Mouse (Mus musculus): Measurements from ENCODE around the gene Bicc1. TPM values are rescaled to one million over a fixed set of nuclear protein-coding genes. Genes with fewer than 3 reads are reported as not detected.

Gene Bicc1
- polyA plus RNA-seq, 1 experiment: 2.1 TPM

GRCm38 (mm10) chr10:71127951-71128331 is 31.6 kb downstream of the Bicc1 start:
- DNase-seq (ENCODE audit: low read depth, low spot score): no peak
- 36% methylated on average over 8 of the region's 8 CpGs for WGBS

GRCm38 (mm10) chr10:71127278-71127950 is 32.1 kb downstream of the Bicc1 start:
- WGBS: 35% methylated on average over 13 of the region's 13 CpGs
- no peak for DNase-seq (ENCODE audit: low read depth, low spot score)

GRCm38 (mm10) chr10:71123974-71124373 is 35.5 kb downstream of the Bicc1 start:
- WGBS: 66% methylated on average over 3 of the region's 3 CpGs
- no peak for DNase-seq (ENCODE audit: low read depth, low spot score)

GRCm38 (mm10) chr10:71123395-71123794 is 36.1 kb downstream of the Bicc1 start:
- no peak for DNase-seq (ENCODE audit: low read depth, low spot score)
- 75% methylated on average over 4 of the region's 4 CpGs for WGBS

DNA sequence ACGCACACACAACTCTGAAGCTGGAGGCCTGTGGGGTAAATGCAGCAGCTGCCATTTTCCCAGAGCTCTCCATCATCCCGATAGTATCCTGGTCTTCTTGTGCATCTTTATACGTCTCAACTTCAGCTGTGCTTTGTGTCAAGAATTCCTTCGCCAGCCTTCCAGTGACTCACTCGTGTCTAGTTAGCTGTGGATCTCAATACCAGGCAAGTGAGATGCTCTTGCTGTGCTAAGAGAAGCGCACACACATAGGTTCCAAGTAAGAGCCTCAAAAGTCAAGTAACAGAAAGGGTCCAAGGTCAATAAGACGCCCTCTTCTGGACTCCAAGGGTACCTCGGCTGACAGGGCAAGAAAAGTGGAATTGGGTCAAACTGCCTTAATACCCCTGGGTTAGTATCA is 37.0 kb downstream of the Bicc1 start:
- no peak for DNase-seq (ENCODE audit: low read depth, low spot score)

DNA sequence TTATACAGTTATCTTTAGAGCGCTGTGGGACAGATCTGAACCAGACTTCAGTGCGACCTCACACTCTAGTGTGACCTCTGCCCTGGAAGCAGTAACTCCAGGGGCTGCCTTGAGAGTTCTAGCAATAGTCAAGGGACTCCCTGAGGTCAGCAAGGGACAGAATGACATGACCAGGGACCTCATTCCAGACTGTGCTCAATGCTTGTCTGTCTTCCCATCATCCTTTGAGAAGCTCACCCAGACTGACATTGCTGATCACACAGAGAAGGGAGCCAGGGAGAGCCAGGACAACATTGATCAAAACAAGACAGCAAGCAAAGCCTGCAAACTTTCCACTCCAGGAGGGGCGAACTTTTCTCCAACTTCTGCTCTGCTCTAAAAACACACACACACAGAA is 38.7 kb downstream of the Bicc1 start:
- WGBS: 69% methylated on average over 3 of the region's 3 CpGs
- no peak for DNase-seq (ENCODE audit: low read depth, low spot score)

More for the DNA sequence above, 37.0 kb downstream of the Bicc1 start:
- WGBS: 83% methylated on average over 8 of the region's 8 CpGs

- DNase-seq (ENCODE audit: low read depth, low spot score): no peak
- 37% methylated on average over 14 of the region's 14 CpGs for WGBS
Measured at GRCm38 (mm10) chr10:71120121-71120768, 39.3 kb downstream of the Bicc1 start.

- 61% methylated on average over 15 of the region's 15 CpGs for WGBS
- no peak for DNase-seq (ENCODE audit: low read depth, low spot score)
Measured at GRCm38 (mm10) chr10:71119120-71119847, 40.2 kb downstream of the Bicc1 start.

DNA sequence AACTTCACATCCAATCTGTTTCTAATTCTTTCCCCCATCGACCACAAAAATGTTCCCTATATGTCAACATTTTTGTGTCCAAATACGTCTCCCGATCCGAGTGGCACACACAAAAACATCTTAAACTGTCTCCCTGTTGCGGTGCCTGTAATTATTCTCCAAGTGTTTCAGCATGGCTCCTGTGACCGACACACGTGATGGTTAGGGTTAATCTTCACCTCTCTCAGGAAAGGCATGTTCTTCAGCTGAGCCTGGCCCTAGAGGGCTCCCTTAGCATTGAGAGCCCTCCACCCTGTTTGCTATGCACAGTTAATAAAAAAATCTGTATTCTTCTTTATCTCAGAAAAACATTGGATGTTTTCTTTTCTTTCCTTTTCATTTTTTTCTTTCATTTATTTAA is 41.7 kb downstream of the Bicc1 start:
- DNase-seq (ENCODE audit: low read depth, low spot score): no peak
- 79% methylated on average over 7 of the region's 7 CpGs for WGBS

DNA sequence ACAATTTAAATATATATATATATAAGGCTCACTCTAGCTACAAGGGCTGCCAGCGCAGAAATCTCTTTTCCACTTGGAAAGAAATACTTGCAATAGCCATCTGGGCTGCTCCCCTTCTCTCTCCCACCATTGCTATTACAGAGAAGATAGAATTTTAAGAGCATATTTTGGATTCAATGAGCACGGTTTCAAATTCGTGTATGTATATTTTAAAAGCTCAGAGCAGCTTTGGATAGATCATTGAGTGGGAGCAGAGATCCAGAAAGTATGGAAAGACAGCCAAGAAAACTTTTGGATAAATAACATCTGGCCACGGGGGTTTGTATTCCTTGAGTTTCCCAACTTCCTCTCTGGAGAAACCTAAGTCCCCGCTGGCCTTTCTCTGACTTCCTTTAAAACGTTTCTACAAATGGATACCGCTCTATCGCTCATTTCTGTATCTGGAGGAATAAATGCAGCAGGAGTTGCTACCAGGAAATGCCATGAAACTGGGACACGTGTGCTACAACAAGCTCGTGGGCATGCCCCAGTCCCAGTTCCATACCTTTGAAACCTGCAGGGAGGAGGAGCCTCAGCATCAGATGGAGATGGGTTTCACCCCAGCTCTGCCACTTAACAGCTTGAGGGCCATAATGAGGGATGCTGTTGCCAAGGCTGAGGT is 45.1 kb downstream of the Bicc1 start:
- WGBS: 70% methylated on average over 10 of the region's 10 CpGs
- DNase-seq (ENCODE audit: low read depth, low spot score): no peak

DNA sequence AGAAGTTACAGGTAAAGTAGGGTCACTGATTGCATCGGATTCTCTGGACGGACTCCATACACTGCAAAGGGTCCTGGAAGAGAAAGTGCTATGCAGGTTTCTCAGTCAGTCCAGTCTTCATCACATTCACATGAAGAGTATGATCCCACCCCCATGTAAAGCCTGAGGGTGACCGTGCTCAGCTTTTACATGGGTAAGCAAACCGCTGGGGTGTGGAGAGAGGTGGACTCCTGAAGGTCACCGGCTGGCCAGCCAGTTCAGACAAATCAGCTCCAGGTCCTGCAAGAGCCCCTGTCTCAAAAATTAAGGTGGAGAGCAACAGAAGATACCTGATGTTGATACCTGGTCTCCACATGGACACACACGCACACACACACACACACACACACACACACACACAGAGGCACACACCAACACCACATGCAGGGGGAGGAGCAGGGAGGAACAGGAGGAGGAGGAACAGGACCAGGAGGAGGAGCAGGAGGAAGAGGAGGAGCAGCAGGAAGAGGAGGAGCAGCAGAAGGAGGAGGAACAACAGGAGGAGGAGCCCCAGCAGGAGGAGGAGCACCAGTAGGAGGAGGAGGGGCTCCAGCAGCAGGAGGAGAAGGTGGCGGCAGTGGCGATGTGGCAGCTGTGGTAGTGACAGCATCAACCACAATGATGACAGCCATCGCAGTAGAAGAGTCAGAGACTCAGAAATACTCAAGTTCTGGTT is 52.9 kb downstream of the Bicc1 start:
- no peak for DNase-seq (ENCODE audit: low read depth, low spot score)
- 96% methylated on average over 9 of the region's 9 CpGs for WGBS

- 57% methylated on average over 6 of the region's 6 CpGs for WGBS
- no peak for DNase-seq (ENCODE audit: low read depth, low spot score)
Measured at GRCm38 (mm10) chr10:71104791-71105190, 54.7 kb downstream of the Bicc1 start.

DNA sequence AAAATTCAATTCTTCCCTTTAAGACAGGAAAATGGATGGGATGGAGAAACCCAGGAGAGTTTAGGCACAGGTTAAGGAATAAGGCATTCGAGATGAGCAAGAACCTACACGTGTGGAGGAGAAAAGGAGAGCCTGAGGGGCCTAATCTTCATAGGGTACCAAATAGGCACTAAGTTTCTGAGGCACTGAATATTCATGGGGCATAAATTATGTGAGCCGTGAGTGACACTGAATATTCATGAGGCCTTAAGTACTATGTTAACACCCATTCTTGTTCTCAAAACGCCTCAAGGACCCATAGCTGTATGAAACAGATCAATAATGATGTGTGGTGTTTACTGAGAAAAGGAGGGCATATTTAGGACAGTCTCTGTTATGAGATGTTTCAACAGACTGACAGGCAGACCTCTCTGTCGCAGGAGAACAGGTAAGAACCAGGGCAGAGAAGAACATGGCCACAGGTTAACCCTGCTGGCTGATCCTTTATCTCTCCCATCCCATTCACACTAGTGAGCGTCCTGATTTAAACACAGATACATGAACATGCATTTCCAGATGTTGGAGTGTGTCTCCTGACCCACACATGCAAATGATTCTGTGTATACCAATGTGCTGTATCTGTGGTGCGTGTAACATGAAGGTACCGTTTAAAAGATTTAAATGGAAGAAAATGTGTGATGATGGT is 58.5 kb downstream of the Bicc1 start:
- WGBS: 86% methylated on average over 8 of the region's 8 CpGs
- DNase-seq (ENCODE audit: low read depth, low spot score): no peak

GRCm38 (mm10) chr10:71094707-71095254 is 64.7 kb downstream of the Bicc1 start:
- WGBS: 92% methylated on average over 8 of the region's 8 CpGs
- no peak for DNase-seq (ENCODE audit: low read depth, low spot score)

DNA sequence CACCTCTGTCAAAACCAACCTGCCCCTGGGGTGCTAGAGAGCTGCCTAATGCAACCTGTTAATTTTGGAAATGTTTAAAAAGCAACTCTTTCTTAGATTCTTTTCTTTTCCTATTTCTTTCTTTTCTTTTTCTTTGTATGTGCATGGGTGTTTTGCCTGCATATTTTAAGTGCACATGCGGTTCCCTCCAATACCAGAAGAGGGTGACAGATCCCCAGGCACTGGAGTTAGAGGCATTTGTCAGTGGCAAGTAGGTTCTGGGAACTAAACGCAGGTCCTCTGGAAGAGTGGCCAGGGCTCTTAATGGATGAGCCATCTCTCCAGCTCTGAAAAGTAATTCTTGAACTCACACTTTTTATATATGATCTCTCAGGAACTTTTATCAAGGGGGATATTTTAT is 66.2 kb downstream of the Bicc1 start:
- WGBS: 99% methylated on average over 2 of the region's 2 CpGs
- no peak for DNase-seq (ENCODE audit: low read depth, low spot score)

DNA sequence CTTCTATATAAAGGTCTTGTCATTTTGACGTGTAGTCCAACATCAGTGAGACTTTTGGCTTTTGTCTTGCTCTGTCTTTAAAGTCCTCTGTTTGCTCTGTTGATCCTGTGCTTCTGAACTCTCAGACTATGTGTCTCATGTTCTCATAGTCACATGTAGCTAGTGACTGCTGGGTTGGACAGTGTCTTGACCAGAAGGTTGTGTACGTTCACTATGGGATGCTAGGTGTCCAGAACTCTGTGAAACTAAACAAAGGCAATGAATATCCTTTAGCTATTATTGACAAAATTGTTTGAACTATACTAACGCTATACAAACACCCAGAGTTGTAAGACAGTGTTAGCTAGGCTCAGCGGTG is 72.2 kb downstream of the Bicc1 start:
- WGBS: 70% methylated on average over 4 of the region's 4 CpGs
- no peak for DNase-seq (ENCODE audit: low read depth, low spot score)

DNA sequence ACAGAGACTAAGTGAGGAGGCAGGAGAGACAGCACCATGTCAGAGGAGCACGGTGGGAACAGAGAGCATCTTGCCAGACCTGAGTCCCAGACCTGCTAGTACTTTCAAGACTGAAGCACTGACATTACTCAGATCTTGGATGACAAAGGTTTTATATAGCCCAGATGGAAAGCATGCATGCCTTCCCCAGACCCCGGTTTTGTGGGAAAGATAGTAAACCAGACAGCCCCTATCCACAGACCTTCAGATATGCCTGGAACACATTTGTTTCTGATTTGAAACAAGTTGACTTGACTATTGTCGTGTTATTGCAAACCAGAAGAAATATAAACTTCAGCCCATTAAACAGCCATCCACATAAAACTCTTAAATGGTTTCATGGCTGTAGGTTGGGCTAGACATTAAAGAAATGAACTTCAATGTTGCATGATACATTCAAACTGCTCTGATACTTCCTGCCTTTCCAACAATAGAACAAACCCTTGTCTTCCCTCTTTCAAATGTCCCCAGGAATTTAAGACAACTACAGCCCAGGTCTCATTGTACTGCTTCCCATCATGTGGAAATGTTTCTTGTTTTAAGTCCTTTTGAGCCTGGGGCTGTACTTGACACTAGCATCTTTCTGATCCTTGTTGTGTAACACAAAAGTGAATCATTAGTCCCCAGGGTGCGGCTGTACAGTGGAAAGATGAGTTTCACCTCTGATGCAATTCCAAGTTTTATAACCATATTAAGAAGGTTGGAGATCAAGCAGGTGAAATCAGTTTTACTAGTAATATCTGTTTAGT is 72.7 kb downstream of the Bicc1 start:
- 61% methylated on average over 4 of the region's 4 CpGs for WGBS
- DNase-seq (ENCODE audit: low read depth, low spot score): no peak

DNA sequence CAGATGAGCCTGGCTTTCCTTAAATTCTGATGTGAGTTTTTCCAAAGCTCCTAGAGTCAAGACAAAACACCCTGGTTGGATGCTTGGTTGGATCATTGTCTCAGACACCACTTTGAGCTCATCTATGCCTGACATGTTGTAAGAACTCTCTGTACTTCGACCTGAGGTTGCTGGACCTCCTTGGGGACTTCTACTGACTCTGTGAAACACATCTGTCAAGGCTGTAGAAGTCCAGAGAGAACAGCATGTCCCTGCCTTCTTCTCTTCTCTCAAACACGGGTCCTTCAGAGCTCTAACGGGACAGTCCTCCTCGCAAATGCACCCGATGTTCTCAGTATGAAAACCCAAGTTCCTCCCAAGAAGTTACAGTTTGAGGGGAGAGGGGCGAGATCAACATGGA is 76.5 kb downstream of the Bicc1 start:
- DNase-seq (ENCODE audit: low read depth, low spot score): no peak
- WGBS: 84% methylated on average over 6 of the region's 6 CpGs

Measured in large intestine, adult 2 months (tissue).